Mouse (Mus musculus) heart, embryonic 15.5 days (tissue): ENCODE measurements around the gene Adam11. TPM values are rescaled to one million over a fixed set of nuclear protein-coding genes. Genes with fewer than 3 reads are reported as not detected.
A peak's percentile ranks its signal among the peaks of the same experiment; 100 is the strongest.

Experiments used
- ATAC-seq: fragments of 200-750 bp; cut with Nextera tagmentation; replicated peaks from 2 replicates; pipeline ENCODE4 v1.8.0; 2017; ENCODE audit warnings: low read depth, moderate TSS enrichment; ENCODE audit not compliant: insufficient number of reproducible peaks, insufficient read depth, low FRiP score
- H3K27ac ChIP-seq: fragments of 300-500 bp; sonication (generic); 2 replicates; pipeline ENCODE4 v1.5.1; 2015; ENCODE audit warnings: mild to moderate bottlenecking, inconsistent platforms
- H3K27me3 ChIP-seq: fragments of 300-500 bp; sonication (generic); 2 replicates; pipeline ENCODE4 v1.6.1; 2015; ENCODE audit warnings: inconsistent platforms
- H3K36me3 ChIP-seq: fragments of 300-500 bp; sonication (generic); 2 replicates; pipeline ENCODE4 v1.6.1; 2015; ENCODE audit warnings: mild to moderate bottlenecking, inconsistent platforms
- H3K4me1 ChIP-seq: fragments of 300-500 bp; sonication (generic); replicated peaks from 2 replicates; pipeline ENCODE4 v1.6.1; 2015; ENCODE audit warnings: inconsistent platforms
- H3K4me2 ChIP-seq: fragments of 300-500 bp; sonication (generic); 2 replicates; pipeline ENCODE4 v1.6.1; 2015; ENCODE audit warnings: inconsistent platforms, mild to moderate bottlenecking, moderate library complexity
- H3K4me3 ChIP-seq: fragments of 300-500 bp; sonication (generic); 2 replicates; pipeline ENCODE4 v1.5.1; 2015; ENCODE audit warnings: mild to moderate bottlenecking, inconsistent platforms
- H3K9ac ChIP-seq: fragments of 300-500 bp; sonication (generic); 2 replicates; pipeline ENCODE4 v1.6.1; 2015; ENCODE audit warnings: mild to moderate bottlenecking, inconsistent platforms
- H3K9me3 ChIP-seq: fragments of 300-500 bp; sonication (generic); replicated peaks from 2 replicates; pipeline ENCODE4 v1.6.1; 2016; ENCODE audit warnings: inconsistent platforms
- WGBS: fragments of 180-500 bp; shearing (Covaris S2); methylation state at CpG from one replicate; pipeline ENCODE4 v1.1.7; 2015; ENCODE audit warnings: mixed read lengths; 5-methylcytosine and 5-hydroxymethylcytosine counted together
- polyA plus RNA-seq: library from polyadenylated mRNA; unstranded; fragments of >200 nt; fragmentation: Nextera tagmentation; extraction: Ambion mirVana; gene quantifications from 2 replicates; pipeline ENCODE4 v1.2.1, GENCODE M21; 2015

The Adam11 gene
- polyA plus RNA-seq, 1 experiment from 2014 or later: 5.5 TPM

GRCm38 (mm10) chr11:102739278-102739966 lies 21.8 kb upstream of the Adam11 start:
- peak; percentile 37; the same call in 1 of the 2 replicates for ATAC-seq
- peak overlapping the region; percentile 40 for H3K4me3 ChIP-seq
- H3K4me1 ChIP-seq: peaks cover 16% of the 10 kb centered on the region
- peak overlapping the region; percentile 8; the same call in 1 of the 2 replicates for H3K9ac ChIP-seq
- H3K36me3 ChIP-seq: no peaks in the 10 kb centered on the region
- WGBS: 6% methylated on average over 20 of the region's 20 CpGs
- H3K27me3 ChIP-seq: peaks cover 5% of the 10 kb centered on the region
- H3K9me3 ChIP-seq: no peaks in the 10 kb centered on the region
- no peak overlapping the region for H3K27ac ChIP-seq
- H3K4me2 ChIP-seq: peak overlapping the region; percentile 78

DNA sequence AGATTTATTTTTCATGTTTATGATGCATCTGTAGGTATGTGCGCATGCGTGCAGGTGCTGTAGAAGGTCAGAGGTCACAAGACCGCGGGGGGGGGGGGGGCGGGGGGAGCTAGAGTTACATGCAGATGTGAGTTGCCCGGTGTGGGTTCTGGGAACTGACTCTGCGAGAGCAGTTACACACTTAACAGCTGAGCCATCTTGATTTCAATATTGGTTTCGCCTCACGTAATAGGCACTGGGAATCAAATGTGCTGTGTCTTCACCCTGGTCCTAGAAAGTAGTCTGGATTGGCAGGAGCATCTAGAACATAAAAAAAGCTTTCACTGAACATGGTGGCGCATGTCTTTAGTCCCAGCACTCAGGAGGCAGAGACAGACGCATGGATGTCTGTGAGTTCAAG lies 20.6 kb upstream of the Adam11 start:
- H3K4me1 ChIP-seq: peaks cover 16% of the 10 kb centered on the region
- H3K9me3 ChIP-seq: no peaks in the 10 kb centered on the region
- H3K27ac ChIP-seq: no peak overlapping the region
- no peak for ATAC-seq
- peaks cover 5% of the 10 kb centered on the region for H3K27me3 ChIP-seq
- H3K9ac ChIP-seq: no peak overlapping the region
- no peaks in the 10 kb centered on the region for H3K36me3 ChIP-seq
- WGBS: 67% methylated on average over 11 of the region's 11 CpGs
- H3K4me3 ChIP-seq: no peak overlapping the region
- no peak overlapping the region for H3K4me2 ChIP-seq

DNA sequence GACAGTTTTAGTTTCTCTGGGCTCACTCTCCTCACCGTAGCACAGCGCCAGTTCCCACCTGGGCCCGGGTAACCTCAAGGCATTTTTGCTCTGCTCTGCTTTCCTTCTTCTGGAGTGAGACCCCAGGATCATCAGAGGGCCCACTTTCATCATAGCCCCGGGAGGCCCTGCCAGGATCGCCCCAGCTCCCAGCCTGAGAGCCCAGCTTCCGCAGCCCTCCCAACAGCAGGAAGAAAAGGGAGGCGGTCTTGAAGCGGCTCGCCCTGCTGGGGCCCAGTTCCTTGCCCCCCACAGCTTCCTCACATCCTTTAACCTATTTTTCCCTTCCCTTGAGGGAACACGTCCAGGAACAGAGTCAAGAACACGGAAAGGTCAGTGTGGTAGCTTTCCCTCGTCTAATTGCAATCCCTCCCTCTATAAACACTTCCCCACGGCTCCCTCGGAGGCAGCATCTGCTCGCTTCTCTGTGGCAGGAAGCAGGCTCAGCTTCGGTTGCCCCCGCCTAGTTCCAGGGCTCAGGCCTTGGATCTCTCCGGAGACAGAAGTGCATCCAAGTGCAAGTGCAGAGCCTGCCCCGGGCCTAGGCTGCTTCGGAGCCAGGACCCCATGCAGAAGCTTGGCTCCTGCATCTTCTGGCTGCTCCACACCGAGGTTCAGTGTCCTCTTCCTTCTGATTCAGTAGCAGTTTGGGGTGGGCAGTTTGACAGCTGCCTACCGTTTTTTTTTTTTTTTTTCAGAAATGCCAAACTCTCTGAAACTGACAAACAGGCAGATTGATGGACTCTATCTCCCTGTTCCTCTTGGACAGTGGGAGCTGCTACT lies 19.9 kb upstream of the Adam11 start:
- H3K27ac ChIP-seq: peak overlapping the region; percentile 9; the same call in 1 of the 2 replicates
- no peak for ATAC-seq
- no peaks in the 10 kb centered on the region for H3K9me3 ChIP-seq
- H3K36me3 ChIP-seq: no peaks in the 10 kb centered on the region
- peak overlapping the region; percentile 21; the same call in 1 of the 2 replicates for H3K9ac ChIP-seq
- H3K4me3 ChIP-seq: 0 out of 2 replicates have a peak overlapping the region, but pooled peaks have one; percentile 7
- peaks cover 5% of the 10 kb centered on the region for H3K27me3 ChIP-seq
- WGBS: 28% methylated on average over 22 of the region's 22 CpGs
- H3K4me1 ChIP-seq: peaks cover 16% of the 10 kb centered on the region
- H3K4me2 ChIP-seq: peak overlapping the region; percentile 27; the same call in 1 of the 2 replicates

DNA sequence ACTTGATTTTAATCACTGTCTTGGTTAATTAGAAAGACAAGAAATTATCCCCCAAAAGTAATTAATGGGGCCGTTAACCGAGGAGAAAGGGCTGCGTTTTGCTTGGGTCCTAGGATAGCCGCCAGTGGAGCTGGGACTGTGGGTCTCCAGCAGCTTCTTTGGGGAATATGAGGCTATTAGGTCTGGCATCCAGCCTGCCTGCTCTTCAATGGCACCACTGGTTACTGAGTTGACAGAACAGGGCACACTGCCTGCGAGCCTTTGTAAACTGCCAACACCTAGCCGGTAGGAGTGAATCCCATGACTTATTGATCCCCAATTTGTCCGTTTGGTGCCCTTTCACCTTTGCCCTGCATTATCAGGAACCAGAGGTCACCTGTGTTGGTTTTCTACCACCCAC lies 19.2 kb upstream of the Adam11 start:
- WGBS: 72% methylated on average over 7 of the region's 7 CpGs
- Histone ChIP-seq H3K4me3 (no peak overlapping the region), H3K4me1 (peaks cover 16% of the 10 kb centered on the region), H3K9ac (no peak overlapping the region), H3K4me2 (no peak overlapping the region), H3K9me3 (no peaks in the 10 kb centered on the region), H3K27ac (no peak overlapping the region), H3K27me3 (peaks cover 5% of the 10 kb centered on the region), H3K36me3 (no peaks in the 10 kb centered on the region)
- ATAC-seq: no peak

GRCm38 (mm10) chr11:102742843-102743242 lies 18.4 kb upstream of the Adam11 start:
- no peak for ATAC-seq
- no peak overlapping the region for H3K4me3 ChIP-seq
- H3K27ac ChIP-seq: no peak overlapping the region
- no peaks in the 10 kb centered on the region for H3K9me3 ChIP-seq
- no peak overlapping the region for H3K4me2 ChIP-seq
- H3K36me3 ChIP-seq: no peaks in the 10 kb centered on the region
- WGBS: 73% methylated on average over 5 of the region's 5 CpGs
- peaks cover 16% of the 10 kb centered on the region for H3K4me1 ChIP-seq
- no peak overlapping the region for H3K9ac ChIP-seq
- H3K27me3 ChIP-seq: peaks cover 5% of the 10 kb centered on the region

- Histone ChIP-seq H3K9ac (no peak overlapping the region), H3K27me3 (no peaks in the 10 kb centered on the region), H3K27ac (no peak overlapping the region), H3K4me3 (no peak overlapping the region), H3K4me1 (peaks cover 8% of the 10 kb centered on the region), H3K36me3 (no peaks in the 10 kb centered on the region), H3K9me3 (no peaks in the 10 kb centered on the region), H3K4me2 (no peak overlapping the region)
- ATAC-seq: no peak
- 83% methylated on average over 3 of the region's 3 CpGs for WGBS
Measured at GRCm38 (mm10) chr11:102744746-102745145, 16.5 kb upstream of the Adam11 start.

GRCm38 (mm10) chr11:102747866-102748265 lies 13.4 kb upstream of the Adam11 start:
- Histone ChIP-seq H3K4me3 (no peak overlapping the region), H3K4me1 (no peaks in the 10 kb centered on the region), H3K9me3 (no peaks in the 10 kb centered on the region), H3K36me3 (no peaks in the 10 kb centered on the region), H3K4me2 (no peak overlapping the region), H3K27ac (no peak overlapping the region), H3K27me3 (peaks cover 4% of the 10 kb centered on the region; the same call in 1 of the 2 replicates), H3K9ac (no peak overlapping the region)
- ATAC-seq: no peak
- 61% methylated on average over 1 of the region's 1 CpGs for WGBS

GRCm38 (mm10) chr11:102748381-102748780 lies 12.9 kb upstream of the Adam11 start:
- no peak for ATAC-seq
- WGBS: 73% methylated on average over 4 of the region's 4 CpGs

GRCm38 (mm10) chr11:102749712-102750111 lies 11.5 kb upstream of the Adam11 start:
- Histone ChIP-seq H3K9ac (no peak overlapping the region), H3K27me3 (peaks cover 4% of the 10 kb centered on the region; the same call in 1 of the 2 replicates), H3K27ac (no peak overlapping the region), H3K4me3 (no peak overlapping the region), H3K9me3 (no peaks in the 10 kb centered on the region), H3K4me2 (no peak overlapping the region), H3K36me3 (no peaks in the 10 kb centered on the region), H3K4me1 (peaks cover 14% of the 10 kb centered on the region)
- no peak for ATAC-seq
- WGBS: 81% methylated on average over 2 of the region's 2 CpGs

More at GRCm38 (mm10) chr11:102748381-102748780, 12.9 kb upstream of the Adam11 start:
- Histone ChIP-seq H3K4me3 (no peak overlapping the region), H3K36me3 (no peaks in the 10 kb centered on the region), H3K27me3 (peaks cover 4% of the 10 kb centered on the region; the same call in 1 of the 2 replicates), H3K4me2 (no peak overlapping the region), H3K27ac (no peak overlapping the region), H3K4me1 (peaks cover under 1% of the 10 kb centered on the region), H3K9ac (no peak overlapping the region), H3K9me3 (no peaks in the 10 kb centered on the region)

DNA sequence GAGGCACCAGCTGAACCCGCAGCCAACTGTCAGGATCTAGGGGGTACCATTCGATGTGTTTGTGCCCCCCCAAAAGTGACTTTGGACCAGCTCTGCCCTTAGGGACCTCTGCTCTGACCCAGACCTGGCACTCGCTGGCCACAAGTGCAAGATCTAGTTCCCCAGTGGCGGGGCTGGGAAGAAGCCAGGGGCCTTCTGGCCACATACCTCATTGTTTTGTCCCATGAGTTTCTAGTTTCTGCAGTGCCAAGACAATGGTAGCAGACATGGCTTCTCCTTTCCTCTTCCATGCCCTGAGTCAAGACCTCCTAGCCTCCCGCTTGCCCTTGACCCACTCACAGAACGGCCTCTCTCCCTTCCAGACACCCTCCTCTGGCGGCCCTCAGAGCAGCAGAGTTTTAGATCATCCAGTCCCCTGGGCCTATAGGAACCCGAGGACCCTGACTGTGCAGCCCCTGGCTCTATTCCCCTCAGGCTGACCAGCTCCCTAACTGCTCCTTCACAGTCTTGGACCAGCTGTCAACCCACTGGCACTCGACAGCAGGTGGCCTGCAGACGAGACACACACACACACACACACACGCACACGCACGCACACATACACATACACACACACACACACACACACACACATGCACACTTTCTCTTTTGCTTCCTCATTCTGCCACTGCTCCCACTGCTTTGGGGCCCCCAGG lies 8.2 kb upstream of the Adam11 start:
- Histone ChIP-seq H3K4me3 (no peak overlapping the region), H3K4me1 (peaks cover 20% of the 10 kb centered on the region), H3K9ac (no peak overlapping the region), H3K27me3 (peaks cover 4% of the 10 kb centered on the region; the same call in 1 of the 2 replicates), H3K4me2 (no peak overlapping the region), H3K9me3 (no peaks in the 10 kb centered on the region), H3K36me3 (no peaks in the 10 kb centered on the region), H3K27ac (no peak overlapping the region)
- WGBS: 70% methylated on average over 13 of the region's 13 CpGs
- no peak for ATAC-seq
